Mouse (Mus musculus): ENCODE measurements around the gene Gdf3.
"Not testable (repeated sequence)": the region's sequence is repeated elsewhere in the genome, so short reads cannot be mapped to it uniquely, and the experiment has no call there.

Gdf3 gene

DNA sequence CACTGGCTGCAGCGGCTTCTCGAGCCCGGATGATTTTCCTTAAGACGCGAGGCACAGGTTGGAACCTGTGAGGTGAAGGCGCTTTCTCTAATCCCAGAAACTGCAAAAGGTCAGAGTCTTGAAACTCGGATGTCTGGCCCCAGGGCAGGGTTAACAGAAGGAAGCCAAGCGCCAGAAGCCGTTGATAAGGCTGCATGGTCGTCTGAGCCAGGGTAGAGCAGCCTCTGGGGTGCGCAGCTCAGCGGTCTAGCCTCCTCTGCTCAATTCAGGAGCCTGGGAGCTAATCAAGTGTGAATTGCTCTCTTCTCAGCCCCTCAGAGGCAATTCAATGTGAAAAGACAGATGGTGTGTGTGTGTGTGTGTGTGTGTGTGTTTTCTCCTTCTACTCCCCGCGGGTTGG lies at the start of gene Gdf3:
Gene Gdf3, minus strand, starts transcription at position 317 of the 400 bp plus-strand sequence.
- peak; percentile 74 for DNase-seq (ENCODE audit: low read depth, low spot score)

DNA sequence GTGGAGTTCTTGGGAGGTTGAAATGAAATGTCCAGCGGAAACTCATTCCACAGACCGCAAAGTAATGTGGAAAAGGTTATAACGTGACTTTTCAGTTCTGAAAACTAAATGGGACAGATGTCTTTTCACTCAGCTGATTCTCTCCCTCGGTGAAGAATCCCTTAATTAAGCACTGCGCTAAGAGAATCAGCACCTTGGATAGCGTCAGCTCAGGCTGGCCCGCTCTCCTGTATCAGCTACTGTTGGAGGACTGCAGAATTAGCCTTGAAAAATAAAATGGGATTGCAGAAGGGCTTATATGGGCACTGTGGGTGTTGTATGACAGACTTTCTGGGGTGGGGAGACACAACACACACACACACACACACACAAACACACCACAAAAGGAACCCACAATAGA lies 49.7 kb upstream of the Gdf3 start:
- peak; percentile 63 for DNase-seq (ENCODE audit: low read depth, low spot score)

DNA sequence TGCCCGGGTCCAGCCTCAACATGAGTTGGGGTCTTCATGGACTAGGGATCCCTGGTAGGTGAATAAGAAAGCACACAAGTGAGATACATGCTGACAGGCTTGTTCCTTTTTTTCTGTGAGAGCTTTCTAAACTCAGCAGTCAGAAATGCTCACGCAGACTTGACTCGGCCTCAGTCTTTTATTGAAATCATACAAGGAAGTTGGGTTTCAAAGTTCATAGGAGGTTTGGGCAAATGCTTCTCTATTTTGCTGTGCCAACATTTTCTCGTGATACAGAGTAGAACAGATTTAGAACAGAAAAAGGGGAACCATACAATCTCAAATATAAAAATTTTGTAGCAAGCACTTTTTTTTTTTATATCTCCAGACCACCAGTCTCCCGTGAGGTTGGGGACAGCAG lies 47.7 kb upstream of the Gdf3 start:
- DNase-seq (ENCODE audit: low read depth, low spot score), result no peak

DNA sequence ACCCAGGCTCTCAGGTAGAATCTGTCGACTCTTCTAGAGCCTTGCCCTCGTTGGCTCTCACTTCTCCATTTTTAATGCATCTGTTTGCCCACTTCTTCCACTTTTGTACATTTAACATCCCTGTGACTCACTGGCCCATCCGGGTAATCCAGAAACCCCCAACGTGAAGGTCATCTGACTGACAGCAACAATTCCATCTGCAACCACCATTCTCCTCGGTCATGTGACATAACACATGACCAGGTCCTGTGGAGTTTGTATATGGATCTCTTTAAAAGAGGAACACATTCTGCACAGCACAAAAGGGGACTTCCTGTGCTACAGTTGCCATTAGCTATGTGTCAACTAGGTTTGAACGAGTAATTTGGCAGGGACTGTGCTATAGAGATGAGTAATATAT lies 44.4 kb upstream of the Gdf3 start:
- DNase-seq (ENCODE audit: low read depth, low spot score), result no peak

DNA sequence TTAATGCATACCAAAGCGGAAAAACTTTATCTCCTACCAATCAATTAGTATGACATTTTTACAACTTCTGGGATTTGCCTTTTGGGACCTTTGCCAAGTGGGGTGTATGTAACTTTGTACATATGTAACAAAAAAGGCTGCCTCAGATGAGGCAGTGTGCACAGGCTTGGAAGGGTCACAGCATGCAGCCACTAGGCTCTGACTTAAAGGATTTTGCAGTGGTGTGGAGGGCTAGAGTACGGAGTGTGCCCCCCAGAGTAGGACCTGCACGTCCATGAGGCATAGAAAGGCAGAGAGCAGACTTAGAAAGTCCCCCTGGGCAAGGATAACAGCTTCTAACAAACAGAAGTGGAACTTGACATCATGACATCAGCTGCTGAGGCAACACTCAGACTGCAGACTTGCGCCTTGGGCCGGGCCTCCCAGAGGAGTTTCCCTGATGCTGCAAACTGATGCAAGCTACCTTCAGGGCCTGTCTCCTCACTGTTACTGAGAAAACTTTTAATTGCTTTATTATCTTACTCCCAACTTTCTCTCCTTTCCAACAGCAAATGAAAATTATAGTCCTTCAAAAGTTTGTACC lies 40.6 kb upstream of the Gdf3 start:
- DNase-seq (ENCODE audit: low read depth, low spot score), result no peak

DNA sequence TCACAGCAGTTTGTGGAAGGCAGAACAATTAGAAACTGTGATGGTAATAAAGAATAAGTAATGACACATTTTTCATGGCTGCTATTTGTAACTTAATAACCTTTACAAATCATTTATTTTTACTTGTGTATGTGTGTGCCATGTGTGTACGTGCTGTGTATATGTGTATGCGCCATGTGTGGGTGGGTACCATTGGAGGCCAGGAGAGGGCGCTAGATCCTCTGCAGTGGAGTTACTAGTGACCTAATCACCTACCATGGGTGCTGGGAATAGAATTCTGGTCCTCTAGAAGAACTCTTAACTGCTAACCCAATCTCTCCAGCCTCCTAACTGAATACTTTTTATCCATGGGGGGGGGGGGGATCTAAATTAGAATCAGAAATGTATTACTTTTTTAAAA lies 40.0 kb upstream of the Gdf3 start:
- no peak for DNase-seq (ENCODE audit: low read depth, low spot score)

DNA sequence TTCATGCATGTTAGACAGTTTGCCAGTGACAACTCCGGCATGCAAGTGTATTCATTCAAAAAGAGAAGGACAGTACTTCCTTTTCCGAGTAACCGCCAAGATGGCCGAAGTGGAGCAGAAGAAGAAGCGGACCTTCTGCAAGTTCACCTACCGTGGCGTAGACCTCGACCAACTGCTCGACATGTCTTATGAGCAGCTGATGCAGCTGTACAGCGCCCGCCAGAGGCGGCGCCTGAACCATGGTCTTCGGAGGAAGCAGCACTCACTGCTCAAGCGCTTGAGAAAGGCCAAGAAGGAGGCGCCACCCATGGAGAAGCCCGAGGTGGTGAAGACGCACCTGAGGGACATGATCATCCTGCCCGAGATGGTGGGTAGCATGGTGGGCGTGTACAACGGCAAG lies 34.3 kb upstream of the Gdf3 start:
- peak; percentile 81 for DNase-seq (ENCODE audit: low read depth, low spot score)

DNA sequence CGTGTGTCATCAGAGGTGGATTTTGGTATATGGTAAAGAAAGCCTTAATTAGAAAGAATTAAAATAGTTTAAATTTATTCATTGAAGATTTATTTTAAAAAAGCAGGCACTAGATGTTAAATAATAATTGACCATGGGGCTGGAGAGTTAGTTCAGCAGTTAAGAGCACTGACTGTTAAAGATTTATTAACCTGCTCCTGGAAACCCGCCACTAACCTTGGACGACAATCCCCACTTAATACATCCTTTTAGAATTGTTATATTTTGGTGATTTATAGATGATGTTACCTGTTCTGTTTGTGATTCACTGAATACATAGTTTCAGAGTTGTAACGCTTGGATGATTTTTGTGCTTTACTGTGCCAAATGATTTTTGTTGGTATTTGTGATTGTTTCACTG lies 27.7 kb upstream of the Gdf3 start:
- not testable (repeated sequence) for DNase-seq (ENCODE audit: low read depth, low spot score)

DNA sequence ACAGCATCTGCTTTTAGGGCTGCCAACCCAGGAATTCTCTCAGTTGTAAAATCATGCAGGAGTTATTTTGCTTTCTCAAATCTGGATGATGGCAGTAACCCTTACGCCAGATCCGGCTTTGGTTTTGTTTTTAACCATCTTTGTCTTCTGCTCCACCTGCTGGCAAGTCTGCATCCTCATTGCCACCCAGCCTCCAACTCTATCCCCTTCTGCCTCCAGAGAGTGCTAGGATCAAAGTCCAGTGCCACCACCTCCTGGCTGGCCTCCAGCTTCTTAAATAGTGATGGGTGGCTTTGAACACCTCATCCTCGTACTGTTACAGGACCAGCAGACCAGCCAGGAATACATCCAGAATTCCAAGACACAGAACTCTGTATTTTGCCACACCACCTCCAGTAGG lies 26.8 kb upstream of the Gdf3 start:
- peak; percentile 46 for DNase-seq (ENCODE audit: low read depth, low spot score)

DNA sequence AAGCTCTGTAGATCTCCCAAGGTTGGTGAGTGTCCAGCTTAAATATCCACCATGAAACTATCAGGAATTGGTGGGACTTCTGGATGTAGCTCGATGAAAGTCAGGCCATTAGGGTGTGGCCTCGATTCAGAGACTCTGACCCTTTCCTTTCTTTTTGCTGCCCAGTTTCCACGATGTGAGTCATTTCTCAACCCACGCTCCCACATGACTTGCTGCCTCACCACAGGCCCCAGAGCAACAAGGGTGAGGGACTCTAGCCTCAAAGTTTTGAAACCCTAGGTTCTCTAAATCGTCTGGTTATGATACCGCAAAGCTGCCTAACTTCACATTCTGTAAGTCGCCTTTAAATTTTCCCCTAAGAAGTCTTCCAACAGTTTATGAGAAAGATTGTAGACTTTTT lies 25.4 kb upstream of the Gdf3 start:
- no peak for DNase-seq (ENCODE audit: low read depth, low spot score)

DNA sequence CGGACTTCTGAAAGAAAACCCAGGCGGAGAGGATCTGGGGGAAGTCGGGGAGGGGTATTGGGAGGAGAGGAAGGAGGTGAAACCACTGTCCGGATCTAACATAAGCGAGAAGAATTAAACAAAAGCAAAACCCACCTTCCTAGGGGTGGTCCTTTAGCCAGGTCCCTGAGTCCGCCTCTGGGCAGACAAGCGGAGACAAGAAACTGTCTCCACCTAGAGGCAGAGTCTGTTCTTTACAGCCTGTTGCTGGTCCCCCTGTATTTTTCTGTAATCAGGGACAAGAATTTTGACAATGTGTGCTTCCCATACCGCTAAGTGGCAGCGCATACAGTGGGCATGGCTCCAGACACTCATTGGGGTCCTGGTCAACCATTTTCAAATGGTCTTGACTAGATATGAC lies 23.5 kb upstream of the Gdf3 start:
- peak; percentile 83 for DNase-seq (ENCODE audit: low read depth, low spot score)

DNA sequence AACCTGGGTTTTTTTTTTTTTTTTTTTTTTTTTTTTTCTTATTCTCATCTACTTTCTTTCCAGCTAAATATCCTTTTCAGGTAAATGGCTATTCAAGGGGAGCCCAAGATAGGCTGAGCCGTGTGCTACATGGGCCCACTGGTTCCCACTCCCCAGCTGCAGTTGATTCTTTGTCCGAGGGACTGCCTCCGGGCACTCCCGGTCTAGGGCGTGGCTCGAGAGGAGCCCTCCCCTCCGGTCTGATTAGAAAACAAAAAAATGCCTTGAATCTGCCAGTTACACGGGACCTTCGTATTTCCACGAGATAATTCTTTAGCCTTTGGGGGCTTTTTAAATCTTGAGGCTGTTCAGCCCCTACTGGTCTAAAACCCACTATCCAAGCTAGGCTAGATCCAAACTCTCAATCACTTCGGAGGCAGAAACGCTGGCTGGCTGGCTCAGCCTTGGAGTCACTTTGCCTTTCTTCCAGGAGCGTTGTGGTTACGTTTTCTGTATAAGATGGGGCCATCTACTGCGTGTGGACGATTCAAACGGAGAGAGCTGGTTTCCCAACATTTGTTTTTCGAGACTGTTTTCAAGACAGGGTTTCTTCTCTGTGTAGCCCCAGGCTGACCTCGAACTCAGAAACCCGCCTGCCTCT lies 17.7 kb upstream of the Gdf3 start:
- peak; percentile 66 for DNase-seq (ENCODE audit: low read depth, low spot score)

DNA sequence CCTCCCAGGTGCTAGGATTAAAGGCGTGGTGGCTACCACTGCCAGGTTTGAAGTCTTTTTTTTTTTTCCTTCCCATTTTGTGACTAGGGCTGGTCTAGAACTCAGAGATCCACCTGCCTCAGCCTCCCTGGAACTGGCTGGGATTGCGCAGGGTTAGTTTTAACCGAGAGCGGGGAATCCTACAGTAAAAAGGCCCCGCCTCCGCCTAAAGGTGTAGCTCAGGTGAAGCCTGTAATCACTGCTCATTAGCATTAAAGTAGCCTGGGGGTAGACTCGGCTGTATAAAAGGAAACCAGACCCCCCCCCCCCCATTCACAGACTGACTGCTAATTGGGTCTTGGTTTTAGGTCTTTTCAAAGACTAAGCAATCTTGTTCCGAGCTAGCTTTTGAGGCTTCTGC lies 16.2 kb upstream of the Gdf3 start, which contains the start of gene Dppa3:
Gene Dppa3, plus strand, starts transcription at position 301 of the 400 bp plus-strand sequence.
- DNase-seq (ENCODE audit: low read depth, low spot score), result no peak

DNA sequence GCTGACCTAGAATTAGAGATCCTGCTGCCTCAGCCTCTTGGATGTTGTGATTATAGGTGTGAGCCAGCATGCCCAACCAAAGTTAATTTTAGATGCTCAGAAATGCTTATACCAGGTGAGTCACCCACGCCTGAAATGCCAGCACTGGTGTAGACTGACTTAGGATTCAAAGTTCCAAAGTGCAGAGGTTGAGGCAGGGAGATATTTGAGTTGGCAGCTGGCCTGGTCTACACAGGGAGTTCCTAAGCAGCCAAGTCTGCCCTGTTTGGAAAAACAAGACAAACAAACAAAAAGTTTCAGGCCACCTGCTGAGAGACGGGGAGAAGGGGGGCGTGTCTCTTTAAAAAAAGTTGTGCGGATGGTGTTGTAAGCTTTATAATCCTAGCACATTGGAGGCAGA lies 15.3 kb upstream of the Gdf3 start:
- DNase-seq (ENCODE audit: low read depth, low spot score), result no peak

DNA sequence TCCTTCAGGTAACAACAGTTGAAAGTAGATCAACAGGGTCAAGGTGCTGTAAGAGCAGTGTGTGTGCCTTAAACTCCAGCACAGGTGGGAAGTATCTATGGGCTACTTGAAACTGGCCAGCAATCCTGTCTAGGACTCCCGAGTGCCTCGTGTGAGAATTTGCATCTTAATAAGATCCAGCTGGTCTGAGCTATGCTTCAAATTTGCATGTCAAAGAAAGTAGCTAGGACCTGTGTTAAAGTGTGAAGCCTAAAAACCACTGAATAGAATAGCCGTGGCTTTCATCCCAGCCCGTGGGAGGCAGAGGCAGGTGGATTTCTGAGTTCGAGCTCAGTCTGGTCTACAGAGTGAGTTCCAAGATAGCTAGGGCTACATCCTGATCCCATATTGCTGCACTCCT lies 14.6 kb upstream of the Gdf3 start:
- DNase-seq (ENCODE audit: low read depth, low spot score), result peak; percentile 93

DNA sequence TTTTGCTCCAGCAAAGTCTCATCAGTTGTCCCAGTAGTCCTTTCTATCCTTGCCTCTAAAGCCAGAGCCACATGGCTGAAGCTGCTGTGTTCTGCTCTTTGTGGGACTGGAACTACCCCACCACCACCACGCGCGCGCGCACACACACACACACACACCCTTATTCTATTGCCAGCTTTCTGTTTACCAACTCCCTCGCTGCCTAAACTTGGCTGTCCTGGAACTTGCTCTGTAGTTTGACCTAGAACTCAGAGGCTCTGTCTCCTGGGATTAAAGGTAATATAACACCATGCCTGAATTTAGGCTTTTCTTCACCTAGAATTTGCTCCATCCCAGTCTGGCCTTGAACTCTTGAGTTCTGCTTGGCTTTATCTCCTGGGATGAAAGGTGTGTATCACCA lies 11.2 kb upstream of the Gdf3 start:
- no peak for DNase-seq (ENCODE audit: low read depth, low spot score)

DNA sequence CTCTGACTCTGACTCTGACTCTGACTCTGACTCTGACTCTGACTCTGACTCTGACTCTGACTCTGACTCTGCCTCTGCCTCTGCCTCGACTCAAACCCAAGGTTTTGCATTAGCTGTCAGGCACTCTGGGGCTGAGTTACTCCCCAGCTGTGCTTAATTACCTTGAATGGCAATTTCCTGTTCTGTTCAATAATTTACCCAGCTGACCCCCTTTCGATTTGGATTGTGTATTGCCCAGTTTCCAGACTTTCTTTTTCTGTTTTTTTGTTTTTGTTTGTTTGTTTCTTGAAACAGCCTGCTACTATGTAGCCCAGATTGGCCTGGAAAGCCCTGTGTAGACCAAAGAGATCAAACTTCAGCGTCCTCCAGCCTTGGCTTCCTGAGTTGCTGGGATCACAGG lies 6.1 kb upstream of the Gdf3 start:
- DNase-seq (ENCODE audit: low read depth, low spot score), result no peak

DNA sequence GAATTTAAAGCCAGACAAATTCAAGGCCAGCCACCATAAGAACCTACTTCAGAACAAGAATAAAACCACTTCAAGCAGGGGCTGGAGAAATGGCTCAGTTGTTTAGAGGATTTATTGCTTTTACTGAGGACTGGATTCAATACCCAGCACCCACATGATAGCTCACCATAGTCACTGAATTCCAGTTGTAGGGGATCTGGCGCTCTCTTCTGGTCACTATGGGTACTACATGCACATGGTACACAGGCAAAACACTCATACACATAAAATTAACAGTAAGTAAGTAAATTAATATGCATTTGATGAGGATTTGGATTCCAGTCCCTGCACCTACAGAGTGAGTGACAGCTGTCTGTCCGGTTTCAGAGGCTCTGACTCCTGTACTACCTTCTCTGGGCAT lies 4.2 kb upstream of the Gdf3 start:
- DNase-seq (ENCODE audit: low read depth, low spot score), result peak; percentile 83

DNA sequence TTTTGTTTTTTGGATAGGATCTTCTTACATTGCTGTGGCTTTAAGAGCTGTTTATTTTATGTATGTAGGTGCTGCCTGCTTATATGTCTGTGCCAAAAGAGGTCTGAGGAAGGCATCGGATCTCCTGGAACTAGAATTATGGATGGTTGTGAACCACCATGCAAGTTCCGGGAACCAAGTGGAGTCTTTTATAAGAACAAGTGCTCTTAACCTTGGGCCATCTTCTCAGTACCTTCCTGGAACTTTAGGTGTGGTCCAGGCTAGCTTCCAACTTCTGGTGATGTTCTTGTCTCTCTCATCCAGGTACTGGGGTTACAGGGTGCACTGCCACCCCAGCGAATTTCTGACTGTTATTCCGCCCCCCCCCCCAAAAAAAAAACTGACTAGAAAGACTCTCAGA lies 2.5 kb upstream of the Gdf3 start:
- no peak for DNase-seq (ENCODE audit: low read depth, low spot score)

DNA sequence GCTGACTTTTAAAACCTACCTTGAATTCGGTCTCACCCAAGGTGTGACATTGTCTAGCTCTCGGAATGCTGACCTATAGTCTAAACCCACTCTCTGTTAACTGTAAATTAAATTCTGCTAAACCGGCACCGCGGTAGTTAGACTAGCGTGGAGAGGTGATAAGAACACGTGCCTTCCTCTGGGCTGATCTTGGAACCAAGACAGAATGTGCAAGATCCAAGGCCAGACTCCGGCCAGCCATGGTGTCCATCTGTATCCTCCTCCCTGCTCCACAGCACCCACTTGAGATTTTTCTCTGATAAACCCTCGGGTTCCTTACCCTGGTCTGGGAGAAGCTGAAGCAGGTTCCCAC lies 534 bp downstream of the Gdf3 start:
- DNase-seq (ENCODE audit: low read depth, low spot score), result no peak

DNA sequence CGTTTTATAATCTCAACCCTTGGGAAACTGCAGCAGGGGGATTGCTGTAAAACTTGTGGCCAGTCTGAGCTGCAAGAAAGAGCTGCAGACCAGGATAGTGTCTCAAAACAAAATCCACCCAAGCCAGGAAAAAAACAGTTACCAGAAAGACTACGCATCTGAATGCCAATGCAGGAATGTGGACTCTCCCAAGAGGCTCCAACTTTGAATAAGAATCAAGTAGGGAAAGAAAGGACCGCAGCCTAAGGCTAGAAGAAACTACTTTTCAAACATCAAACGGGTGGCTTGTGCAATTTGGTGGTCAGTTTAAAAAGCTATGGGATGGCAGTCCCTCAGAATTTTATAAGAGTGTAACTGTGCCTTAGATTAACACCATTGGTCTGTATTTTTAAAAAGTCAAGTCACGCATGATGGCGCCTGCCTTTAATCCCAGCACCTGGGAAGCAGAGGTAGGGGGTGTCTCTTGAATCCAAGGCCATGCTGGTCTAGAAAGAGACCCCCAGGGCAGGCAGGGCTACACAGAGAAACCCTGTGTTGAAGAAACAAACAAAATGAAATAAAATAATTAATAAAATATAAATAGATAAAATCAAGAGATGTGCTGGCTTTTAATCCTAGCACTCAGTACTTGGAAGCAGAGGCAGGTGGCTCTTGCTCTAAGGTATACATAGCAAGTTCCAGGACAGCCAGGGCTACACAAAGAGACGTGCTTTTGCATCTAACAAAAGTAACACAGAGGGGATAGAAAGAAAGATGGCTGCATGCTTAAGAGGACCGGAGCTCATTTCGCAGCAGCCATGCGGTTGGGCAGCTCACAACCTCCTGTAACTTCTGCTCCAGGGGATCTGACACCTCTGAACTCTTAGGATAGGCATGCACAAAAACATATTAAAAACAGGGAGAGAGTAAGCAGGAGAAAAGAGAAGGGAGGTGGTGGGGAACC lies 1.2 kb downstream of the Gdf3 start:
- DNase-seq (ENCODE audit: low read depth, low spot score), result peak; percentile 94

DNA sequence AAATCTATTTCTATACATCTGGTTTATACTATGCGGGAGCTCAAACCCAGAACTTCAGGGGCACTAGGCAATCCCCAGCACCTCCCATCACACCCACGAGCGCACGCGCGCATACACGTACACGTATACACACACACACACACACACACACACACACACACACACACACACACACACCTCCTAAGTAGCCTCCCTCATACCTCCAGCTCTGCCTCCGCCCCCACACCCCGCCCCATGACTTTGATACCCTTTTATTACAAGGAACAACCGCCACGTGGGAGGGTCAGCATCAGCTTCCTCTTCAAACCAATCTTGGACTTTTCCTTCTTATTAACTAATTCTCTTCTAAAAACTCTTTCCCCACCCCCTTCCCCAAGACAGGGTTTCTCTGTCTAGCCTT lies 2.2 kb downstream of the Gdf3 start:
- DNase-seq (ENCODE audit: low read depth, low spot score), result peak; percentile 94

DNA sequence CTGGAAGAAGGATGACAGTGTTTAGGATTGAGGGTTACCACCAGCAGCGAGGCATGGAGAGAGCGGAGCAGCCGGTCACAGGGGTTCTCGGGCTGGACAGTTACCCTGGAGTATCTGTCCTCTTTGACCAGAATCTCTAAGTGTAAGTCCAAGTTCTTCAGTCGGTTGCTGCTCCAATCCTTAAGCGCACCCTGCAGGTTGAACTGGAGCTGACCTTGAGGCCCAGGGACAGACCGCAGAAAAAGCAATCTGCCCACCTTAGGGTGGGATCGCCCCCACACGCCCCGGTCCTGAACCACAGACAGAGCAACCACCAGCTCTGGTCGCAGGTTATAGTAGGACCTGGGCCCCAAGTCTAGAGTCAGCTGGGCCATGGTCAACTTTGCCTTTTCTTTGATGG lies 3.2 kb downstream of the Gdf3 start:
- peak; percentile 50 for DNase-seq (ENCODE audit: low read depth, low spot score)

Data from ZHBTc4 (cell line).